Mouse (Mus musculus): ENCODE measurements around the gene Kmt2b.

GRCm38 (mm10) chr7:30619202-30619601, 30.7 kb upstream of the Kmt2b start:
- TF ChIP-seq POLR2A (IDR thresholded peaks at IDR 0.05; ENCODE audit: insufficient read length, low read depth) (no peak), MYOG (IDR thresholded peaks at IDR 0.05; ENCODE audit: control insufficient read depth in 1 of 3, insufficient read depth in 1 of 3, insufficient read length in 2 of 3, low read depth in 2 of 3) (no peak), MAX (IDR thresholded peaks at IDR 0.05; ENCODE audit: low read depth) (no peak), POLR2AphosphoS2 (IDR thresholded peaks at IDR 0.05; ENCODE audit: insufficient read length, low read depth) (no peak), SRF (IDR thresholded peaks at IDR 0.05; ENCODE audit: control insufficient read depth, insufficient read length, low read depth) (no peak), E2F4 (IDR thresholded peaks at IDR 0.05; ENCODE audit: insufficient read depth) (no peak), TCF12 (IDR thresholded peaks at IDR 0.05; ENCODE audit: insufficient read depth, poor library complexity, severe bottlenecking) (no peak)
